ENCODE assay signal across 16 mouse cellular contexts in the genomic region with DNA sequence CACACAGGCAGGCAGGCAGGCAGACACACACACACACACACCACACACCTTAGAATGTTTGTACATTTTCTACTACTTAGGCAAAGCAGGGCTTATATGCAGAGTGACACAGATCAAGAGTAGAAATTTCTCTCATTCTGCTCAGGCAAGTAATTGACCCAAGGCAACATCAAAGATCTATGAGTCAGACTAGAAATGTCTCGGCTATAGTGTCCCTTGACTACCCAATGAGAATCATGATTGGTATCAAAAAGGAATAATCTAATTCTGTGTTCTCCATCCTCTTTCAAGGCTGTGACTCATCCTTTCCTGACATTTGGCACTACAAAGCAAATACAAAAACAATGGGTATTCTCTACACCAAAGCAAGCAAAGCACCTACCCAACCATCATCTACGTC.
"Had no signal": no experiment of that assay in that cellular context is flagged by ENCODE, and none has a peak within 500 bp of the region (broad histone marks: within the 10 kb centered on the region; RNA-seq: fewer than 3 reads in every experiment).

No protein-coding gene starts in this region.

- ATAC-seq: hindbrain, embryonic 16.5 days; intestine, embryonic 15.5 days; intestine, postnatal 0 days; liver, postnatal 0 days had no signal

- DNase-seq: gastrocnemius, postnatal 14 days; gastrocnemius, postnatal 36 days; heart, adult 2 months; heart, postnatal 10 days; heart, postnatal 4 days; kidney, adult 18-20 months; kidney, adult 8-10 months; kidney, postnatal 10 days; kidney, postnatal 25 days; kidney, postnatal 4 days; liver; liver, embryonic 13.5 days; liver, postnatal 0 days had no signal
